Mouse (Mus musculus) testis, postnatal 10 days (tissue): Measurements from ENCODE around the gene Cd209a.
A peak's percentile ranks its signal among the peaks of the same experiment; 100 is the strongest.
"Not testable (repeated sequence)": the region's sequence is repeated elsewhere in the genome, so short reads cannot be mapped to it uniquely, and the experiment has no call there.

Experiments
- DNase-seq: peaks from one replicate; pipeline ENCODE4 v3.0.0; 2021; ENCODE audit warnings: low spot score

Cd209a gene

GRCm38 (mm10) chr8:3748761-3749160 lies at the start of gene Cd209a:
Gene Cd209a, minus strand, starts transcription at chr8:3748984.
- DNase-seq, result no peak

GRCm38 (mm10) chr8:3768641-3769040 lies 19.9 kb upstream of the Cd209a start:
- not testable (repeated sequence) for DNase-seq

- peak; percentile 99 for DNase-seq
Measured at GRCm38 (mm10) chr8:3754261-3754850, 5.6 kb upstream of the Cd209a start.

- DNase-seq, result no peak
Measured at GRCm38 (mm10) chr8:3736947-3737346, 11.8 kb downstream of the Cd209a start.

GRCm38 (mm10) chr8:3735599-3735998 lies 13.2 kb downstream of the Cd209a start:
- no peak for DNase-seq

GRCm38 (mm10) chr8:3734084-3734483 lies 14.7 kb downstream of the Cd209a start:
- DNase-seq, result no peak

GRCm38 (mm10) chr8:3721041-3721440 lies 27.7 kb downstream of the Cd209a start:
- DNase-seq, result no peak

- no peak for DNase-seq
Measured at GRCm38 (mm10) chr8:3720551-3720950, 28.2 kb downstream of the Cd209a start, which contains the start of gene Clec4g. Gene Clec4g, minus strand, starts transcription at chr8:3720651.

GRCm38 (mm10) chr8:3718559-3718958 lies 30.2 kb downstream of the Cd209a start:
- peak; percentile 81 for DNase-seq

- DNase-seq, result no peak
Measured at GRCm38 (mm10) chr8:3717321-3717954, 31.3 kb downstream of the Cd209a start.

- no peak for DNase-seq
Measured at GRCm38 (mm10) chr8:3711646-3712045, 37.1 kb downstream of the Cd209a start.

GRCm38 (mm10) chr8:3710312-3710711 lies 38.5 kb downstream of the Cd209a start:
- DNase-seq, result no peak

GRCm38 (mm10) chr8:3707611-3708010 lies 41.2 kb downstream of the Cd209a start:
- DNase-seq, result no peak

GRCm38 (mm10) chr8:3705711-3706110 lies 43.1 kb downstream of the Cd209a start:
- peak; percentile 39 for DNase-seq

GRCm38 (mm10) chr8:3701491-3701890 lies 47.3 kb downstream of the Cd209a start:
- no peak for DNase-seq

GRCm38 (mm10) chr8:3694121-3694520 lies 54.7 kb downstream of the Cd209a start, which contains the start of gene Fcer2a:
Gene Fcer2a, minus strand, starts transcription at chr8:3694175.
- peak; percentile 13 for DNase-seq
